Mouse (Mus musculus): ENCODE measurements around the gene Fxyd4.

Gene Fxyd4

GRCm38 (mm10) chr6:117917576-117917975 lies 19.9 kb downstream of the Fxyd4 start:
- peak; percentile 72 for DNase-seq

- DNase-seq: peak; percentile 88
These were observed 20.6 kb downstream of the Fxyd4 start for GRCm38 (mm10) chr6:117916737-117917426.

- DNase-seq: no peak
These were observed 21.2 kb downstream of the Fxyd4 start for GRCm38 (mm10) chr6:117916205-117916736.

GRCm38 (mm10) chr6:117914541-117914940 lies 23.0 kb downstream of the Fxyd4 start:
- DNase-seq: no peak

- DNase-seq: no peak
These were observed 27.3 kb downstream of the Fxyd4 start for GRCm38 (mm10) chr6:117910120-117910661.

GRCm38 (mm10) chr6:117908424-117908900 lies 29.0 kb downstream of the Fxyd4 start:
- DNase-seq: peak in 1 of 2 experiments; percentile 44

- DNase-seq: no peak
These were observed 29.5 kb downstream of the Fxyd4 start for GRCm38 (mm10) chr6:117907979-117908355.

GRCm38 (mm10) chr6:117907301-117907978 lies 30.1 kb downstream of the Fxyd4 start:
- peak; percentile 96 for DNase-seq

GRCm38 (mm10) chr6:117906590-117907271 lies 30.8 kb downstream of the Fxyd4 start:
- DNase-seq: peak; percentile 97

GRCm38 (mm10) chr6:117906015-117906531 lies 31.4 kb downstream of the Fxyd4 start:
- DNase-seq: no peak

- DNase-seq: no peak
These were observed 32.1 kb downstream of the Fxyd4 start for GRCm38 (mm10) chr6:117905260-117905930.

GRCm38 (mm10) chr6:117903836-117904235 lies 33.7 kb downstream of the Fxyd4 start:
- no peak for DNase-seq

- no peak for DNase-seq
These were observed 34.9 kb downstream of the Fxyd4 start for GRCm38 (mm10) chr6:117902556-117902955.

- DNase-seq: no peak
These were observed 35.7 kb downstream of the Fxyd4 start for GRCm38 (mm10) chr6:117901510-117902402.

- DNase-seq: peak; percentile 75 to 78
These were observed 37.1 kb downstream of the Fxyd4 start, which contains the start of gene Hnrnpf for GRCm38 (mm10) chr6:117900126-117901080. Hnrnpf (plus strand) TSS chr6:117900324.

GRCm38 (mm10) chr6:117897800-117898199 lies 39.7 kb downstream of the Fxyd4 start:
- DNase-seq: no peak

GRCm38 (mm10) chr6:117893435-117893834 lies 44.1 kb downstream of the Fxyd4 start:
- no peak for DNase-seq

- DNase-seq: peak; percentile 27 to 37
These were observed 45.1 kb downstream of the Fxyd4 start for GRCm38 (mm10) chr6:117892386-117892785.

- DNase-seq: peak; percentile 58 to 66
These were observed 45.9 kb downstream of the Fxyd4 start for GRCm38 (mm10) chr6:117891369-117892160.
